Mouse (Mus musculus) erythroid progenitor cell, adult 5-6 weeks (primary cell): Measurements from ENCODE around the gene Irf8. TPM values are rescaled to one million over a fixed set of nuclear protein-coding genes. Genes with fewer than 3 reads are reported as not detected.
"Not testable (repeated sequence)": the region's sequence is repeated elsewhere in the genome, so short reads cannot be mapped to it uniquely, and the experiment has no call there.

Source experiments
- ATAC-seq: replicated peaks from 2 replicates; pipeline ENCODE4 v1.8.0; 2016; ENCODE audit warnings: moderate number of reproducible peaks, mild to moderate bottlenecking, moderate TSS enrichment, inconsistent platforms; ENCODE audit not compliant: poor library complexity, low FRiP score, severe bottlenecking
- total RNA-seq, 2 experiments: library from RNA; stranded (forward) in 1 of 2; stranded (reverse) in 1 of 2; fragments of 150-400 nt in 1 of 2; fragments of 186-747, 209-891 nt in 1 of 2; gene quantifications; 2 replicates each; pipeline versions ENCODE4 v1.2.3 to v1.2.4; 2015 to 2017; ENCODE audit warnings: low replicate concordance in 2 of 2

Gene Irf8
- total RNA-seq, 2 experiments from 2014 or later: 18.9 to 20.3 TPM

DNA sequence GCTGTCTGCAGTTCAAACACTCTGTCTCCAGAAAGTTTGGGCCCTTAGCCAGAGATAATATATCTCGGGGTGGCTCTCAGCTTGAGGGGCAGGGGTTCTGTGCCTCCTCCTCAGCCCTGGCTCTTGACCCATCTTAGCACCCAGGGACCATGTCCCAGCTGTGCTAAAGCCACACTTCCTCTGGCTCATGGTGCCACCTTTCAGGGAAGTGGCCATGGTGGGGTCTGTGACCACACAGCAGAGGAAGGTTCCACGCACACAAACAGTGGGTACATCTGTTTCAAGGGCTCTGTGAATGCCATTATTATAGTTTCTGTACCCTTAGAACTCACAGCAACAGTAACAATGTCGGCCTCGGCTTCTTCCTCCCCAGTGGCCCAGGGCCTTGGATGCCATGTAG is 47.6 kb downstream of the Irf8 start:
- no peak for ATAC-seq

DNA sequence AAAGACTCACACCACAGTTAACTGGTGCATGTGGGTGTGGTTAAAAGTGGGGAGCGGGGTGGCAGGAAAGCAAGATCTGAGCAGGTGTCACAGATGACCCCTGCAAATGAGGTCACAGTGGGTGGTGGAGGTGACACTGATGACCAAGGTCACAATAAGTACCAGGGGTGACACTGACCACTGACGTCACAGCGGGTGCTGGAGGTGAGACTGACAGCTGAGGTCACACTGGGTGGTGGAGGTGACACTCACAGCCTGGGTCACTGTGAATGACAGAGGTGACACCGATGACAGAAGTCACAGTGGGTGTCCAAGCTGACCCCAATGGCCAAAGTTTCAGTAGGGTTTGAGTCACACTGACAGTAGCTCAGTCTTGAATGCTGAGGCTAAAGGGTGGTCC is 50.6 kb downstream of the Irf8 start:
- ATAC-seq: no peak

DNA sequence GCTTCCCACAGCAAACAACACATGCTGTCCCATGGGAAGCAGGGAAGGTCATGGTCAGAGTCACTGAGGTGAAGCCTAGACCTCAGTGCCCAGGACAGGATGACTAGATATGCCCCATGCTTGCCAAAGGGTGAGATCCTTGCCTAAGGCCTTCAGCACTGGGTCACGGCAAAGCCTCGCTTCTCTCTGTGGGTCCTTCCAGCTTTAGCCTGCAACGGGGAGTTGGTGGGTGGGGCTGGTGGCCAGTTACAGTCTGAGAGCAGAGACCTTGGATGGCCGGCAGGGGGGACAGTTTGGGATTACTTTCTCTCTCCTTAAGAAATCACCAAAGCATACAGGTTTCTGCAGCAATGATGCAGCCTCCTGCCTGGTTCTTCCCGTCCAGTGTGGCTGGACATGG is 51.5 kb downstream of the Irf8 start:
- no peak for ATAC-seq

DNA sequence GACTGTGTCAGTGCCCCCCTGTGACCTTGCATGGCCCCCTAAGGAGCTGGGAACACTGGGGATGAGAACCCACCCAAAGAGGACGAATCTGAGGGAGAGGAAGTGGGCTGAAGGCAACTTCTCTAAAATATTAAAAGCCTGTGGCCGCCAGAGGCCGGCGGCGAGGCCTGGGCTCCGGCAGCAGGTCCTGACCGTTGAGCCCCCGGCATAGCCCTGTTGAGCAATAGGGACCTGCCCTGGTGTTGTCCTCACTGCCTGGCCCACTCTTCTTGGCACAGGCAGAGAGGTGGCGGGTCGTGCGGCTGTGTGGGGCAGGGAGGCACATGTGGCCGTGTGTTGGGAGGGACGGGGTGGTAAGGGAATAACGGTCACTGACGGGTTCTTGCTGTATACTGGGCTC is 56.6 kb downstream of the Irf8 start:
- ATAC-seq: no peak

DNA sequence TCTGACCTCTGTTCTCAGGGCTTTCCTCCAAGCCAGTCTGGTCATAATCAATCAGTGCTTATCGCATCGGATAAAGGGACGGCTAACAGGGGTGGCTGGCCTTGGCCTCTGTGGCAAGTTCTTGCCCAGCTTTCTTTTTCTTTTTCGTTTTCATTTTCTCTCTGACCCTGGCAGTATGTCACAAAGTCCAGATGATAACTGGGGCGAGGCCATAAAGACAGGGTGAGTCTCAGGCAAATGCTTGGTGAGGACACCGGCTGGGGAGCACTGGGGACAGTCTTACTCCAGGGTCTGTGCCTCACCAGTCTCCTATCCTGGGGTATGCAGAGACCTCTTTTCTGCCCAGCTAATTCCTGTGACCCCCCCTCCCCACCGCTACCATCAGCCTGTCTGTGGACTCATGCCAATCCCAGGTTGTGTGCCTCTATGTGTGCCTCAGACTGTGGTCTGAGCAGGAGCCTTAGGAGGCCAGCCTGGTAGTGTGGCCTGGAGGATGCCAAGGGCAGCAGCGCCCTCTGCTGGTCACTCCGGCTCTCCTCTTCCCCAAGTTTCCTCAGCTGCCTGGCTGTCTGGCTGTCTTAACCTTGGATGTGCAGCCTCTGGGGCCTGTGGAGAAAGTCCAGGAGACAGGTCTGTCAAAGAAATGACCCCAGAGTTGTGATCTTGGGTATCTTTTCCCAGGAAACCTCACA is 59.9 kb downstream of the Irf8 start:
- ATAC-seq: no peak

DNA sequence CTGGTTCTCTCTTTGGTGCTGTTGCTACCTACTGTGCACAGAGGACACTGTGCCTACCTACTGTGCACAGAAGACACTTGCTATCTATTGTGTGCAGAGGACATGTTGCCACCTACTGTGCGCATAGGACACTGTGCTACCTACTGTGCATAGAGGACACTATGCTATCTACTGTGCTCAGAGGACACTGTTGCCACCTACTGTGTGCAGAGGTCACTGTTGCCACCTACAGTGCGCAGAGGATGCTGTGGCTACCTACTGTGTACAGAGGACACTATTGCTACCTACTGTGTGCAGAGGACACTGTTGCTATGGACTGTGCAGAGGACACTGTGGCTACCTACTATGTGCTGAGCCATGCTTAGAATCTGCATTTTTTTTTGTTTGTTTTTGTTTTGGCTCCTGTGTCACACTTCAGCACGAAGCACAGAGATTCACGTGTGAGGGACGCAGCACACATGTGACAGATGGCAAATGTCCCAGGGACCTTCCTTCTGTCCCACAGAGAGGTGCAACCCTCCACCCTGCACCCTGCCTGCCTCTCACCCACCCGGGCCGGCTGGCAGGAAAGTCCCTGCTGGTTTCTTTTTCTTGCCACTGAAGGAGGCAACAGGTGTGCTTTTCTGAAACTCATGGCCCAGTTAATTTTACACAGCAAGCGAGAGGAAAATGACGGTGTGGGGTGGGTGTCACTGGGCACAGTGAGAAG is 61.0 kb downstream of the Irf8 start:
- ATAC-seq: no peak

DNA sequence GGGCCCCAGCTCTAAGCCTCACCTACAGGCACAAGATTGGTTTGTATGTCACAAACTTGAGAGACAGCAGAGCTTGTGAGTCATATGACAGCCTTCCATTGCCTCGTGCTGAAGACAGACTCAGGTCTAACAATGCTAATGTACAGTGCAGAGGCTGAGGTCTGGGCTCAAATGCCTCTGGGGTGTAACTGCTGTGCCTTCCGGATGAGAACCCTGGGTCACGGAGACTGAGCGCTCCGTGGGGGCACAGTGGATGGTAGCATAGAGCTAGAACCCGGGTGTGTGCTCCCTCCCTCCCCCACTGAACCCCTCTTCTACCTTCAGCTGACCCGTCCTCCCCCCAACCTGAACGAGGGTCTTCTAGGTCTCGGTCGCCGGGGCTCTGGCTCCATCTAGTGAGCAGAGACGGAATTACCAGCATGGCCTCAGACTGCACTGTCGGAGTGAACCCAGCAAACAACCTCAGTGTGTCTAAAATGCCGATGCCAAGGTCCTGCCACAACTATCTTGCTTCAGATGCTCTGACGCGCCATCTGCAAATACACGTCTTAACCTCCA is 64.2 kb downstream of the Irf8 start:
- peak; percentile 26; the same call in 1 of the 2 replicates for ATAC-seq

DNA sequence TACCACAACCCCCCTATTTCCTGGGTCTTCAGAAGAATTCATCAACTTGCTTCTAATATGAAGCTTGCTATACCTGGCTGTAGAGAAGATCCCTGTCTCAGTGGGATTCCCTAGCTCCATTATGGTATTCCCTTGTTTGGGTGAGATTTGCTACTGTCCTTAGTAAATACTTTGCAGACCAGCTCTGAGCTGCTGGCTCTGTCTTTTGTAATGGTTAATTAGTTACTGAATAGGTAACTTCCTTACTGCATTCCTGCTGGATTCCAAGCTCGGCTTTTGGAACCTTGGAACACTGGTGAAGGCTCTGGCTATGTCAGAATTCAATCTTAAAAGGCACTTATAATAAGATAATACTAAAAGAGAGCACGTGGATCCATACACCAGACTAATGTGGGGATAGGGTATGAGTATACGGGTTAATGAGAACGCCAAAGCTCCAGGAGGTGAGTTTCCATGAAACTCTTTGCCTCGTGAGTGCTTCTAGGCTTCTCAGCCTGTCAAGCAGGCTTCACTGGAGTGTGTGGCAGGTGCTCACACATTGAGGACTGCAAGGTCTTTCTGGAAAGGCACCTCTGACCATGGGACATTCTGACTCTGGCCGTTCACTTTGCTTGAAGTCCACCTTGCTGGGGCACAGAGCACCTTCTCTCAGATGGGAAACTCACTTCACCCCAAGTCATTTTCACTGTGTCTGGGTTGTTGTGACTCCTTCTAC is 67.7 kb downstream of the Irf8 start:
- not testable (repeated sequence) for ATAC-seq

DNA sequence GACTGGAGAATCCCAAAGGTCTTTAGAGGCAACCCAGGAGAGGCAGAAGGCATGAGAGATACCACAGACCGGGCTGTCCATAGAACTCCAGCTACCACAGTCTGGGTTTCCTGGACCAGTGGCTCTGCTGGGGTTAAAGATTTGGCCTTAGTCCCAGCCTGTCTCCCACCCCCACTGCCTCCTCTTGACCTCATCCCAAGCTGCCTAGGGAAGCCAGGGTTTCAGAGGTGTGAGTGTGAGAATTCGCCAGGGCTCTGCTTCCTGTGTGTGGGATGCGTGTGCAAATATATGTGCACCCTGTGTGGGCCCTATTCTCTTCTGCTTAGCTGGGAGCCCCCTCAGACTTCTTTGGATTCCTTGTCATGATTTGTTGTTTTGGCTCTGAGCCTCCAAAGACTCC is 68.6 kb downstream of the Irf8 start:
- ATAC-seq: no peak

Other genes starting within 250 kb of the Irf8 start
- 5.8 and 31.4 TPM in 2 replicates for gene Gins2, start 147.1 kb upstream of the Irf8 start, total RNA-seq (2015; ENCODE audit: low replicate concordance)
- 11.9 and 21.3 TPM in 2 replicates for gene Gins2, start 147.1 kb upstream of the Irf8 start, total RNA-seq (2017; ENCODE audit: low replicate concordance)
- gene 1190005I06Rik, start 88.7 kb upstream of the Irf8 start, total RNA-seq (2015; ENCODE audit: low replicate concordance): not detected in 2 replicates
- gene 1190005I06Rik, start 88.7 kb upstream of the Irf8 start, total RNA-seq (2017; ENCODE audit: low replicate concordance): not detected in 2 replicates
- gene Gm27021, start 68.3 kb upstream of the Irf8 start, total RNA-seq (2015; ENCODE audit: low replicate concordance): not detected in 2 replicates
- gene Gm27021, start 68.3 kb upstream of the Irf8 start, total RNA-seq (2017; ENCODE audit: low replicate concordance): not detected in 2 replicates
- gene Cox4i1, start 68.1 kb upstream of the Irf8 start, total RNA-seq (2015; ENCODE audit: low replicate concordance): 389 and 392 TPM in 2 replicates
- 156 and 224 TPM in 2 replicates for gene Cox4i1, start 68.1 kb upstream of the Irf8 start, total RNA-seq (2017; ENCODE audit: low replicate concordance)
- gene Emc8, start 67.8 kb upstream of the Irf8 start, total RNA-seq (2015; ENCODE audit: low replicate concordance): 34.4 and 49.0 TPM in 2 replicates
- 11.4 and 48.0 TPM in 2 replicates for gene Emc8, start 67.8 kb upstream of the Irf8 start, total RNA-seq (2017; ENCODE audit: low replicate concordance)